Mouse (Mus musculus) myocyte (in vitro differentiated cells): ENCODE measurements at regions not wholly inside any gene's neighbourhood (a gene's known extent, or its start where the extent isn't known, plus 50 kb on each side); places are given as distances from the start of the nearest gene placed in this dataset.

Experiments
- H3K27me3 ChIP-seq: one replicate; pipeline ENCODE4 v1.6.1; 2011; ENCODE audit not compliant: control insufficient read depth, insufficient read depth, insufficient read length
- H3K36me3 ChIP-seq: one replicate; pipeline ENCODE4 v1.6.1; 2011; ENCODE audit not compliant: control insufficient read depth, insufficient read depth
- H3K4me2 ChIP-seq: one replicate; pipeline ENCODE4 v1.6.1; 2011; ENCODE audit warnings: low read depth, control low read depth
- H3K4me3 ChIP-seq: one replicate; pipeline ENCODE4 v1.5.1; 2011; ENCODE audit warnings: mild to moderate bottlenecking, control low read depth, moderate library complexity
- H3K79me2 ChIP-seq: one replicate; pipeline ENCODE4 v1.6.1; 2011; ENCODE audit not compliant: control insufficient read depth, insufficient read depth
- H3ac ChIP-seq: one replicate; pipeline ENCODE4 v1.6.1; 2011; ENCODE audit not compliant: control insufficient read depth, insufficient read length
- CEBPB ChIP-seq: IDR thresholded peaks from 2 replicates; pipeline ENCODE4 v1.6.1; 2011; ENCODE audit warnings: mild to moderate bottlenecking, moderate library complexity; ENCODE audit not compliant: poor library complexity, insufficient read depth, severe bottlenecking
- E2F4 ChIP-seq: IDR thresholded peaks from one replicate; pipeline ENCODE4 v1.6.1; 2011; ENCODE audit warnings: mild to moderate bottlenecking, control low read depth, moderate library complexity; ENCODE audit not compliant: insufficient read depth
- MAX ChIP-seq: IDR thresholded peaks from one replicate; pipeline ENCODE4 v1.6.1; 2011; ENCODE audit warnings: low read depth, mild to moderate bottlenecking, control low read depth
- MYOD1 ChIP-seq, 3 experiments: IDR thresholded peaks; one replicate each; pipeline ENCODE4 v1.6.1; 2011; ENCODE audit warnings: control low read depth in 2 of 3, low read depth in 2 of 3, mild to moderate bottlenecking in 2 of 3, moderate library complexity in 1 of 3; ENCODE audit not compliant: insufficient read length in 2 of 3, control insufficient read depth in 1 of 3
- MYOG ChIP-seq, 3 experiments: IDR thresholded peaks; one replicate each; pipeline ENCODE4 v1.6.1; 2011; ENCODE audit warnings: control low read depth in 2 of 3, low read depth in 2 of 3, mild to moderate bottlenecking in 2 of 3; ENCODE audit not compliant: insufficient read length in 2 of 3, control insufficient read depth in 1 of 3, insufficient read depth in 1 of 3
- POLR2A ChIP-seq: IDR thresholded peaks from one replicate; pipeline ENCODE4 v1.6.1; 2011; ENCODE audit warnings: low read depth, mild to moderate bottlenecking, control low read depth, moderate library complexity; ENCODE audit not compliant: insufficient read length
- POLR2AphosphoS2 ChIP-seq: IDR thresholded peaks from one replicate; pipeline ENCODE4 v1.6.1; 2011; ENCODE audit warnings: low read depth, control low read depth; ENCODE audit not compliant: insufficient read length
- REST ChIP-seq: IDR thresholded peaks from one replicate; pipeline ENCODE4 v1.6.1; 2011; ENCODE audit warnings: mild to moderate bottlenecking, control low read depth, moderate library complexity; ENCODE audit not compliant: insufficient read depth, insufficient read length
- SRF ChIP-seq: IDR thresholded peaks from one replicate; pipeline ENCODE4 v1.6.1; 2011; ENCODE audit warnings: low read depth; ENCODE audit not compliant: control insufficient read depth, insufficient read length
- TCF12 ChIP-seq: IDR thresholded peaks from one replicate; pipeline ENCODE4 v1.6.1; 2011; ENCODE audit warnings: mild to moderate bottlenecking, control low read depth; ENCODE audit not compliant: poor library complexity, insufficient read depth, severe bottlenecking
- TCF3 ChIP-seq: IDR thresholded peaks from one replicate; pipeline ENCODE4 v1.6.1; 2011; ENCODE audit warnings: low read depth, control low read depth; ENCODE audit not compliant: insufficient read length
- USF1 ChIP-seq: IDR thresholded peaks from one replicate; pipeline ENCODE4 v1.6.1; 2011; ENCODE audit warnings: low read depth, mild to moderate bottlenecking, control low read depth, moderate library complexity

DNA sequence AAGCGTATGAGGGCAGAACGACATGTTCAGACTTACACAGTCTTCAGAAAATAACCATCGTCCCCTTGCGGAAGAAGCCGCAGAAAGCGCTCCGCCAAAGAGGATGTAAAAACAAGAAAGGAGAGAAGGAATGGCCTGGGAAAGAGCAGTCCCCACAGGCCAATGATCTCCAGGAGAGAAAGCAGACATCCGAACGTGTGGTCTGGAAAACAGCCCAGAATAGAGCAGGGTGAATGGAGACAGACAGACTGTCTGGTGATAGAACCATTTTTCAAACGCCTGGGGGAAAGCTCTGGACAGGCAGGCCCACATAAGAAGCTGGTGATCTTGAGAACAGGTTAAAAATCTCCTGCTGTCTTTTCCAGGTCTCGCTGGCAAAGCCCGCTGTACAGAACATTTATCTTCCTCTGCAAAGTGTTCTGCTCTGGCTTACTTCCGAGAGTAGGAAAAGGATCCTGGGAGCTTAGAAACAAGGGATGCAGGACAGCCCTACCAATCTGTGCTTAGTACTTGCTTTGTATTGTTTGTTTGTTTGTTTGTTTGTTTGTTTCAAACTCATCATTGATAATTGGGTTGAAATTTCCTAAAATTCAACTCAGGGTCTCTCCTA lies 82.7 kb upstream of the Ift57 start:
- Histone ChIP-seq H3K27me3 (no peaks in the 10 kb centered on the region), H3K4me3 (no peak overlapping the region), H3K36me3 (no peaks in the 10 kb centered on the region), H3ac (no peak overlapping the region), H3K79me2 (no peaks in the 10 kb centered on the region), H3K4me2 (no peak overlapping the region)
- TF ChIP-seq MAX (no peak), REST (no peak), E2F4 (no peak), USF1 (no peak), POLR2AphosphoS2 (no peak), CEBPB (no peak), TCF3 (no peak), MYOD1 (IDR thresholded peaks at IDR 0.05; ENCODE audit: control insufficient read depth in 1 of 3, insufficient read length in 2 of 3, low read depth in 2 of 3) (no peak), POLR2A (no peak), SRF (no peak), TCF12 (no peak), MYOG (IDR thresholded peaks at IDR 0.05; ENCODE audit: control insufficient read depth in 1 of 3, insufficient read depth in 1 of 3, insufficient read length in 2 of 3, low read depth in 2 of 3) (no peak)

- H3ac ChIP-seq, result no peak overlapping the region
- no peak for TF ChIP-seq TCF3
- no peak for TF ChIP-seq MYOG (IDR thresholded peaks at IDR 0.05; ENCODE audit: control insufficient read depth in 1 of 3, insufficient read depth in 1 of 3, insufficient read length in 2 of 3, low read depth in 2 of 3)
- no peak for TF ChIP-seq SRF
- no peak for TF ChIP-seq REST
- TF ChIP-seq MAX, result no peak
- TF ChIP-seq USF1, result no peak
- TF ChIP-seq POLR2AphosphoS2, result no peak
- H3K79me2 ChIP-seq, result no peaks in the 10 kb centered on the region
- H3K4me2 ChIP-seq, result no peak overlapping the region
- no peaks in the 10 kb centered on the region for H3K36me3 ChIP-seq
- H3K4me3 ChIP-seq, result no peak overlapping the region
- H3K27me3 ChIP-seq, result no peaks in the 10 kb centered on the region
These were observed 65.5 kb upstream of the Ift57 start for GRCm38 (mm10) chr16:49633502-49633901.

DNA sequence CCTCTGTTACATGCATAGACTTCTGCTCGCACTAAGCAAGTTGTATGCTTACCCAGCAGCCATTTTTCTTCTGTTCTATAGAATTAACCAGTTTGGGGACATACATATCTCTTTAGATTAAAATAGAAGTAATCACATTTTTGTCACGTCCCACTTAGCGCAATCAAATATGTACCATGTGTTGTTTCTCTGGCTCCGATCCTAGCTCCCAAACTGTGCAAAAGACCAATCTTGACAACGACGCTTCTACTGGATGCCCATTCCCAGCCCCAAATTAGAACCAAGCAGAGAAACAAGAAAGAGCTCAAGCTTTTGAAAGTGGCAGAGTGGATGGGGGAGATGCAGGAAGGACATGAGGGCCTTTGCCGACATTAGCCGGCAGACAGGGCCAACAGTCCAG lies 63.5 kb upstream of the Ift57 start:
- no peak overlapping the region for H3K4me2 ChIP-seq
- TF ChIP-seq MYOD1 (IDR thresholded peaks at IDR 0.05; ENCODE audit: control insufficient read depth in 1 of 3, insufficient read length in 2 of 3, low read depth in 2 of 3) (no peak), MYOG (IDR thresholded peaks at IDR 0.05; ENCODE audit: control insufficient read depth in 1 of 3, insufficient read depth in 1 of 3, insufficient read length in 2 of 3, low read depth in 2 of 3) (no peak), E2F4 (no peak), TCF12 (no peak), POLR2A (no peak), USF1 (no peak), TCF3 (no peak), REST (no peak)
- no peak overlapping the region for H3ac ChIP-seq
- H3K27me3 ChIP-seq, result no peaks in the 10 kb centered on the region
- H3K4me3 ChIP-seq, result no peak overlapping the region
- no peaks in the 10 kb centered on the region for H3K79me2 ChIP-seq
- no peaks in the 10 kb centered on the region for H3K36me3 ChIP-seq

DNA sequence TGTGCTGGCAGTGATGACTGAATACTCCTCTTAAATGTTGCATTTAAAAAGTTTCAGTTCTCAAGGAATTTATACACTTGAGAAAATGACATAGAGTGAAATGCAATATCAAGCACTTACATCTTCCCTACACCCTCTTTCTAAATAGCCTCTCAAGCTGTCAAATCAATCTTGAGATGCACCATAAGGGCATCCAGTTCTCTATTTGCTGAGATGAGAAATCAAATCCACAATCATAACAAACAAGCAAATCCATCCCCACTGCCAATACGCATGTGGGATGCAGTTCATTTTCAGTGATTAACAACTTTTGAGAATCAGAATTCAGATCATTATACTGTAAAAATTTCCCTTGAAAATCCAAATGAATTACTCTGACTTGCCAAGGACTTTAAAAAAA lies 62.6 kb upstream of the Ift57 start:
- no peak overlapping the region for H3K4me2 ChIP-seq
- H3ac ChIP-seq, result no peak overlapping the region
- no peak overlapping the region for H3K4me3 ChIP-seq
- TF ChIP-seq POLR2A (no peak), MAX (no peak), E2F4 (no peak), MYOD1 (IDR thresholded peaks at IDR 0.05; ENCODE audit: control insufficient read depth in 1 of 3, insufficient read length in 2 of 3, low read depth in 2 of 3) (no peak), POLR2AphosphoS2 (no peak), TCF12 (no peak), USF1 (no peak), CEBPB (no peak), TCF3 (no peak), SRF (no peak), MYOG (IDR thresholded peaks at IDR 0.05; ENCODE audit: control insufficient read depth in 1 of 3, insufficient read depth in 1 of 3, insufficient read length in 2 of 3, low read depth in 2 of 3) (no peak), REST (no peak)
- H3K36me3 ChIP-seq, result no peaks in the 10 kb centered on the region
- H3K27me3 ChIP-seq, result no peaks in the 10 kb centered on the region
- no peaks in the 10 kb centered on the region for H3K79me2 ChIP-seq

- no peak overlapping the region for H3K4me2 ChIP-seq
- H3K36me3 ChIP-seq, result no peaks in the 10 kb centered on the region
- no peaks in the 10 kb centered on the region for H3K79me2 ChIP-seq
- no peak overlapping the region for H3ac ChIP-seq
- no peak for TF ChIP-seq MYOD1 (IDR thresholded peaks at IDR 0.05; ENCODE audit: control insufficient read depth in 1 of 3, insufficient read length in 2 of 3, low read depth in 2 of 3)
- TF ChIP-seq TCF3, result no peak
- no peak for TF ChIP-seq E2F4
- TF ChIP-seq REST, result no peak
- TF ChIP-seq CEBPB, result no peak
- no peak for TF ChIP-seq MYOG (IDR thresholded peaks at IDR 0.05; ENCODE audit: control insufficient read depth in 1 of 3, insufficient read depth in 1 of 3, insufficient read length in 2 of 3, low read depth in 2 of 3)
- no peak for TF ChIP-seq SRF
- no peak for TF ChIP-seq USF1
- TF ChIP-seq TCF12, result no peak
- no peak for TF ChIP-seq POLR2A
- H3K27me3 ChIP-seq, result no peaks in the 10 kb centered on the region
- H3K4me3 ChIP-seq, result no peak overlapping the region
These were observed 56.3 kb upstream of the Ift57 start for GRCm38 (mm10) chr16:49642696-49643095.
